Mouse (Mus musculus): ENCODE measurements around the gene Xrn1. TPM values are rescaled to one million over a fixed set of nuclear protein-coding genes. Genes with fewer than 3 reads are reported as not detected.
"Not testable (repeated sequence)": the region's sequence is repeated elsewhere in the genome, so short reads cannot be mapped to it uniquely, and the experiment has no call there.

Gene Xrn1
- total RNA-seq (2022): 10 to 100 TPM in 3 of 4 experiments, 1 to 10 TPM in 1; 8.4 to 13.6 (median 11.3) TPM

DNA sequence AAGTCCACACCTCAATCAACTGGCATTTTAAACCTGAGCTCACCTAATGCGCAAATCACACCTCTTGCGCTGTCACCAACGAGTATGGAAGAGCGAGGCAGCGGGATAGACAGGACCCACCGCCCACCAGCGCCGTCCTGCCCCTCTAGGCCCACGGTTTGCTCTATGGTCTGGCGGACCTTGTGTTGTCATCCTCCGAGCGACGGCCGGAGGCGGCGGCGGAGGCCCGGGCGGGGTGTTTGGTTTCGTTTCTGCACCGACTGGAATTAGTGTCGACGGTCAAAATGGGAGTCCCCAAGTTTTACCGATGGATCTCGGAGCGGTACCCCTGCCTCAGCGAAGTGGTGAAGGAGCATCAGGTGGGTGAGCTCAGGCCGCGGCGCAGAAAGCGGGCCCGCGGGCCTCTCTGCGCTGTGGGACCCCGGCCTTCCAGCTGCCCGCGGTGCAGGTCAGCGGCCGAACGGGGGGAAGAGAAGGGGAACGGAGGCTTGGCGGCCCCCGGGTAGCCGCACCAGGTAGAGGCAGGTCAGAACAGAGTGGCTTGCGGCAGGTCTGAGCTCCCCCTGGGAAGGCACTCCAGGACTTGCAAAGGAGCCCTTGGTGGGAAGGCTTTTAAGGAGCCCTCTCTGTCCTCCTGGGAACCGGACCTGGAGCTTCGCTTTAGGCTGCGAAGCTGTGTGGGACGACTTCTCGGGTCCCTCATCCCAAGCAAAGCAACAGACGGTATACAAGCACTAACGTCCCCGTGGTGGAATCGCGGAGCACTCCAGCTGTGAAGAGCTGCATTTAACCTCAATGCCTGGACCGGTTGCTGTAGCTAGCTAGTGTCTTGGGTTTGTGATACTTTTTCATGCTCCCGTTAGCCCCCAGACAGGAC lies at the start of gene Xrn1:
TSS of gene Xrn1 (plus strand) at position 176 of the 877 bp plus-strand sequence.
- DNase-seq (ENCODE audit: low spot score in 2 of 2): peak; percentile 89

DNA sequence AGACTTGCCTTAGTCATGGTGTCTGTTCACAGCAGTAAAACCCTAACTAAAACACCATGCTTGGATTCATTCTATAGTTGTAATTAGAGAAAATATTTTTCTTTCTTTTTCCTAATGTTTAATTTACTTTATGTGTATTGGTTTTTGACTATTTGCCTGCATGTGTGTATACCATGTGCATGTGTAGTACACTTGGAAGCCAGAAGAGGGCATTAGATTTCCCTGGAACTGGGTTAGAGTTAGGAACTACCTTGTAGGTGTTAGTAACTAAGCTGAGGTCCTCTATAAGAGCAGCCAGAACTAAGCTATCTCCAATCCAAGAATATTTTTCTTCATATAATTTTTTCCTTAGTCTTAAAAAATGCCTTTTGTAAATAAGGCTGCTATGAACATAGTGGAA lies 21.7 kb upstream of the Xrn1 start:
- DNase-seq (ENCODE audit: low spot score in 2 of 2): no peak

DNA sequence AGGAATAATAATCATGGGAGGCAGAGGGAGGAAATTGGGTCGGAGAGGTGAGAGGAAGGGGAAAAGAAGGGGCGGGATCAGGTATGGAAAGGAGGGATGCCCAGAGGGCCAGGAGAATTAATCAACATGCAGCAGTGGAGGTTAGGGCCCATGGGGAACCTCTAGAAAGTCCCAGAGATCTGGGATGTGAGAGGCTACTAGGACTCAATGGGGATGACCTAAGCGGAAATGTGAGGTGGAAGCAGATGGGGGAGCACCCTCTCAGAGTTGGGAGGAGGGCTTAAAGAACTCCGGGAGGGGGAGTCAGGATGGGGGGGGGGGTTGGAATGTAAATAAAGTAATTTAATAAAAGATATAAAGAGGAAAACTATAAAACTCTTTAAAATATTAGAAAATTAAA lies 902 bp upstream of the Xrn1 start:
- DNase-seq (ENCODE audit: low spot score in 2 of 2): no peak

GRCm38 (mm10) chr9:95954226-95954584 lies 355 bp upstream of the Xrn1 start:
- no peak for DNase-seq (ENCODE audit: low spot score in 2 of 2)

- no peak for DNase-seq (ENCODE audit: low spot score in 2 of 2)
Observed at GRCm38 (mm10) chr9:95957611-95958010, 3.1 kb downstream of the Xrn1 start.

DNA sequence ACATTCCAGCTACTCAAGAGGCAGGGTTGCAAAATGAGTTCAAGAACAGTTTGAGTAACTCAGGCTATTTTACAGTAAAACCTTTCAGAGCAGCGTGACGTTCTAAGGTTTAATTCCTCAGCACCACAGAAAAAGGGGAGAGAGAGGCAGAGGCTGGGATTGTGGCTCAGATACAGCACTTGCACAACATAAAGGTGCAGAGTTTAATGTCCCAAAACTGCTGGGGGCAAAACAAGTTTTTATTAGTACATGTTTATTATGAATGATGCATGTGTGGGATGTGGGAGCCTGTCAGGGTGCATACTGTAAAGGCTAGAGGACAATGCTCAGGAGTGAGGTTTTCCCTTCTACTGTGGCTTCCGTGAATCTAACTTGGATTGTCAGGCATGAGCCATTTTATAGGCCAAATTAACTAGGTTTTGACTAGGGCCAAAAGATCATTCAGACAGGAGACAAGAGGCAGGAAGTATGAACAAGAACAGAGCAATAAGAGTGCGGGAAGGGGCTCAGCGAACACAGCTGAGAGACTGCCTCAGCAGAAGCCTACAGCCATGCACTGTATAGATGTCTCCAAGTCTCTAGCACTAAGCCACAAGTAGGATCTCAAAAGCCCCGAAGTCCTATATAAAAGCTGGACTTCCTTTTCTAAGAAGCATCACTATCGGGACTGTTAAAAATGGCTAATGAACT lies 3.6 kb downstream of the Xrn1 start:
- DNase-seq (ENCODE audit: low spot score in 2 of 2): no peak

DNA sequence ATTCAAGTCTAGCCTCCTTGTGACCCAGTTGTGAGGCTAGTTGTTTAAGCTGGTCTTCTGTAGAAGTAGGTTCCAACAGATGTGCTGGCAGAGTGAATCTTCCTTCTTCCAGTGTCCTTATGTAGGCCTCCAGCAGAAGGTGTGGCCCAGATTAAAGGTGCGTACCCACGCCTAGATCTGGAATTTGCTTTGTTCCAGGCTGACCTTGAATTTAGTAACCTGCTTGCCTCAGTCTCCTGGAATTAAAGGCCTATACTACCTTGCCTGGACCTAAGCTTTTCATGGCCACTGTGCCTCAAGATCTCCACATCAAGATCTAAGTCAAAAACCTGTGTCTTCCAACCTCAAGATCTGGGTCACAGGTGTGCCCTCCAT lies 4.2 kb downstream of the Xrn1 start:
- DNase-seq (ENCODE audit: low spot score in 2 of 2): not testable (repeated sequence)

DNA sequence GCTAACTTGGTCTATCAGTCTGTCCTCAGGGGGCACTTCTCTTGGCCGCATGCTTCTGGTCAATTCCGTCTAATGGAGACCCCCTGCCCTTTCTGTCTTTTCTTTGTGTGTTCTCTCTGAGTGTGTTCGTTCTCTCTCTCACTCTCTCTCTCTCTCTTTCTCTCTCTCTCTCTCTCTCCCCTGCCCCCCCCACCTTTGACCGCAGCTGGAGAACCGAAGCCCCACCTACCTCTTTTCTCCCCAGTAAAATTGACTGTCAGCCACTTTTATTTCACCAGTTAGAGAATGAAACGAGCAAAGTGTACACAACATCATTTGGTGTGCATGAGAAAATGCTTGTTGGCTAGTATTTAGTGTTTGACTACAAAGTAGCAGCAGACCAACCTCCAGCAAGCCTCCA lies 4.7 kb downstream of the Xrn1 start:
- DNase-seq (ENCODE audit: low spot score in 2 of 2): no peak

DNA sequence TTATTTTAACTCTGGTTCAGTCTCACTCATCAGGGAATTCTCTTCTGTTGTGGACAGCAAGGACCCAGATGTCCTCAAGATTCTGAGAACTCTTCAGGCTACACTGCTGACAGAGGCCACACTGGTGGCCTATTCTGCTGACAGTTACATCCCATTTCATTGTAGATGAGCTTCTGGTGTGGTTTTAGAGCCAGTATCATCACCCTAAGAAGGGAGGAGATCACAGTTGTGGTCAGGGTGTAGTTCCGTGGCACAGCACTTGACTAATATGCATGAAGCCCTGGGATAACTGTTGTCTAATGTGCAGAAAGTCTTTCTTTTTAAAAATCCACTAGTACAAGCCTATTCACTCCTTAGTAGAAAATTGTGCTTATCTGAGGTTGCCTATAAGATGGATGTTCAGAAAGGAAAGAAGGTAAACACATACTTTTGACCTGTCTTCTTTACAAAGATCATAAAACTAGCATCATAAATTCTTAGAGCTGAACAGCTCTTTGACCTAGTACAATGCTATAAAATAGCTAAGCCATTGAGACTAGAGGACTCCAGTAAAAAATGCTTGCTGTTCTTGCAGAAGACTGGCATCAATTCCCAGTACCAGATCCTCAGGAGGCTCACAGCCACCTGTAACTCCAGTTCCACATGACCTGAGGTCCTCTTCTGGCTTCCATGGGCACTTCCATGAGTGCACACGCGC lies 5.3 kb downstream of the Xrn1 start:
- no peak for DNase-seq (ENCODE audit: low spot score in 2 of 2)

- DNase-seq (ENCODE audit: low spot score in 2 of 2): no peak
Observed at GRCm38 (mm10) chr9:95961058-95961457, 6.5 kb downstream of the Xrn1 start.

DNA sequence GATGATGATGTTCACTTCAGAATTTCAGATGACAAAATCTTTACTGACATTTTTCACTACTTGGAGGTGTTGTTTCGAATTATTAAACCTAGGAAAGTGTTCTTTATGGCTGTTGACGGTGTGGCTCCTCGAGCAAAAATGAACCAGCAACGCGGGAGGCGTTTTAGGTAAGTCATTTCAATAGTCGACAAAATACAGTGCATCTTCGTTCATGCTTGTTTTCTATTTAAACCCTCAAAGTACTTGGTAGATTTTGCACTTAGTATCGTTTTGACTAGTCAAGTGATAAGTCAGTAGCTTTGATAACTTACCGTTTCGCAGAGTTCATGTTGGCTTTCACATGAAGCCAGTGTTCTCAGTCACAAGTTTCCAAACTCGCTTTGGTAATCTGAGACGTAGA lies 9.5 kb downstream of the Xrn1 start:
- no peak for DNase-seq (ENCODE audit: low spot score in 2 of 2)

GRCm38 (mm10) chr9:95978279-95978678 lies 23.7 kb downstream of the Xrn1 start:
- DNase-seq (ENCODE audit: low spot score in 2 of 2): no peak

DNA sequence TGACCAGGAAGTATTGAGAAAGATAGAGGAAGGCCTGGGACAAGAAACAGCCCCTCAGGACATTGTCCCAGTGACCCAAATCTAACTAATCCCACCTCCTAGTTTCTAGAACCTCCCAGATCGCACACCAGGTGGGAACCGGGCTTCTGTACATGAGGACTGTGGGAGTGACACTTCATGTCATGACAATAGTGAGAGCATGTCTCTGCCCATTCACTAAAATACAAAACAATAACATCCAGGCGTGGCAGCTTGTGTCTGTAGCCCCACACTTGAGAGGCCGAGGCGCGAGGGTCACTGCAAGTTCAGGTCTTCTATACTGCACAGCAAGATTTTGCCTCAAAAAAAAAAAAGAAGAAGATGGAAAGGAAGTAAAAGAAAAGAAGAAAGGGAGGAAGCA lies 25.3 kb downstream of the Xrn1 start:
- DNase-seq (ENCODE audit: low spot score in 2 of 2): no peak

DNA sequence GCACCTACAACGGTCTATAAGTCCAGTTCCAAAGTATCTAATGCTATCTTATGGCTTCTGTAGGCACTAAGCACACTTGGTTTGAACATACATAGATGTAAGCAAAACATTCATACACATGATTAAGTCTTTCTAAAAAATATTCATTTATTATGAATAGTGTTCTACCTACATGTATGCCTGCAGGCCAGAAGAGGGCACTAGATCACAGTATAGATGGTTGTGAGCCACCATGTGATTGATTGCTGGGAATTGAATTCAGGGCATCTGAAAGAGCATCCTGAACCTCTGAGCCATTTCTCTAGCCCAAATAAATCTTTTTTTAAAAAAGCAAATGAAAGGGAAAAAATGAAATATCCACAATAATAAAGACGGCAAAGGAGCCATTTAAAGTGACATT lies 37.7 kb downstream of the Xrn1 start:
- no peak for DNase-seq (ENCODE audit: low spot score in 2 of 2)

DNA sequence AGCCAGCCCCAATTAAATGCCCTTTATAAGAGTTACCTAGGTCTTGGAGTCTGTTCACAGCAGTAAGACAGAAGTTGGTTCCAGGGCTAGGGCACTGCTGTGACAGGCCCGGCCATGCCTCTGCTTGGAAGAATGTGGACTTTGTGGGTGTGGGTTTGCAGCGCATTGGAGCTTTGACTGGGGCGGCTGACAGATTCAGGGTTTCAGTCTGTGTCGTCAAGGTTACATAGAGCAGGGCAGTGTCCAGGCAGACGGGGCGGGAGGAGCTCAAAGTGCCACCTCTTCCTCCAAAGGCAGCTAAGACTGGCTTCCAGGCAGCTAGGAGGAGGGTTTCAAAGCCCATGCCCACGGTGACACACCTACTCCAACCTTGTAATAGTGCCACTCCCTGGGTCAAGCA lies 49.9 kb downstream of the Xrn1 start:
- DNase-seq (ENCODE audit: low spot score in 2 of 2): no peak

GRCm38 (mm10) chr9:96010664-96011063 lies 56.1 kb downstream of the Xrn1 start:
- DNase-seq (ENCODE audit: low spot score in 2 of 2): no peak

- DNase-seq (ENCODE audit: low spot score in 2 of 2): no peak
Observed at GRCm38 (mm10) chr9:96023921-96024320, 69.4 kb downstream of the Xrn1 start.

DNA sequence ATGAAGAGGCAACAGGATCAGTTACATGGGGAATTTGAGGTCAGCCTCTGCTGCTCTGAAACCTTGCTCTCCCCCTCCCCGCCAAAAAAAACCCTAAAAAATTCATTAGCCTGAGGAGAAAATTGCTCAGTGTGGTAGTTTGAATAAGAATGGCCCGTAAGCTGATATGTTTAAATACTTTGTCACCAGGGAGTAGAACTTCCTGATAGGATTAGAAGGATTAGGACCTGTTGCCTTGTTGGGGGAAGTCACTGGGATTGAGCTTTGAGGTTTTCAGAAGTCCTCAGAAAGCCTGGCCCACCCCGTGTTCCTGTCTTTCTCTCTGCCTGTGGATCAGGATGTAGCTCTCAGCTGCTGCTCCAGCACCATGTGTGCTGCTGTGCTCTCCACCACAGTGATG lies 73.4 kb downstream of the Xrn1 start:
- DNase-seq (ENCODE audit: low spot score in 2 of 2): no peak

GRCm38 (mm10) chr9:96028818-96029217 lies 74.3 kb downstream of the Xrn1 start:
- DNase-seq (ENCODE audit: low spot score in 2 of 2): no peak

DNA sequence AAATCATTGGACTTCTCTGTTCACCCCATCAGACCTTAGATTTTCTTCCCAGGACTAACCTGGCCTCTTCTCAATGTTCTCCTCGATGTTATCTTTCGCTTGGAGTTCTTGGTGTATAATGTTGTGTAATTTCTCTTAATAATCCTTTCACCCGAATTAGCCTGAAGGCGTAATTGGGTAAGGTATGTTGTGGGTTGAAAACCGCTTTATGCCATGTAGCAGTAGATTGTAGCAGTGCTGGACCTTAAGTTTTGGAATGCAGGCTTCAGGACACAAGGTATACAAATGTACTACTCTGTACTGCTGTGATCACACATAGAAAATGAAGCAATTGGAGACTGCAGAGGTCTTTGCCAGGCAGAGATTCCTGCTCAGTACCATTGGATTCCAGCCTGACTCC lies 75.3 kb downstream of the Xrn1 start:
- DNase-seq (ENCODE audit: low spot score in 2 of 2): no peak

DNA sequence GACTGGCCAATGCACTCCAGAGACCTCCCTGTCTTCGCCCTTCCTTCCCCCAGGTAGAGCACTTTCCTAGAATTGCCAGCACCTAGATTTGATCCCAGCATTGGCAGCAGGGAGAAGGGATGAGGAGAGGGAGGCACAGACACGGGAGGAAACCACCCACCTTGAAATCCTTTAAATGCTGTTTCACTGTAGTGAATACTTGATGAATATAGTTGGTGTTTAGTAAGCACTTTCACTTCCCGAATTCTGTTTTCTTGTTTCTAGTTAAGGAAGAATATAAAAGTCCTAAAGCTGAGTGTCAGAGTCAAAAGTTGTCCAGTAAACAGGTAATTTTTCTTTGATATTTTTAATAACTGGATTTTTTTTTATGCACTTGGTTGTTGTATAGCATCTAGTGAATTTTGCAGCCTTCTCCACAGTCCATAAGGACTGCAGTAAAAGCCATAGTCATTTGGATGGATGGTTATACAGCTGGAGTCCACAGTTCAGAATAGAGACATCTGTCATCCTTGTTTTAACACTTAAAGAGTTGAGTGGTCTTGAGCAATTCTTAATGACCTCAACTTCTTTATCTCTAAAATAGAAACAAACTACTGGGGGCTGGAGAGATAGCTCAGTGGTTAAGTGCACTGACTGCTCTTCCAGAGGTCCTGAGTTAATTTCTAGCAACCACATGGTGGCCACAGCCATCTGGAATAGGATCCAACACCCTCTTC lies 81.0 kb downstream of the Xrn1 start:
- no peak for DNase-seq (ENCODE audit: low spot score in 2 of 2)

DNA sequence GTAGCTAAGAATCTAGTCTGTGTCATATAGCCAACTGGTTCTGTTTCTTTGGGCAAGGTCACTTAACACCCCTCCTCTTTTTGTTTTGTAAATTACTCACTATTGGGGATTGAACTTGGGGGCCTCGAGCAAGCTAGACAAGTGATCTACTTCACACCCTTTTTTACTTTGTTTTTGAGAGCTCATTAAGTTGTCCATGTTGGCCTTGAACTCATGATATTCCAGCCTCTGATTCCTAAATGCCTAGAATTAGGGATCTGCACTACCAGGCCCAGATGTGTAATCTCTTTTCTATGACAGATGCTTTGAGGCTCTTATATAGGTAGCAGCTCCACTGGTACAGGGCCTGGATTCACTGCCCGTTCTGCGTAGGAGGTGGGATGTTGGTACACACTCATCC lies 89.7 kb downstream of the Xrn1 start:
- DNase-seq (ENCODE audit: low spot score in 2 of 2): no peak

All from gastrocnemius, adult 8-10 months (tissue).